Mouse (Mus musculus) heart, postnatal 0 days (tissue): ENCODE measurements around the gene Foxn3. TPM values are rescaled to one million over a fixed set of nuclear protein-coding genes. Genes with fewer than 3 reads are reported as not detected.

Experiments
- ATAC-seq: fragments of 200-750 bp; cut with Nextera tagmentation; 2 replicates; pipeline ENCODE4 v1.8.0; 2017; ENCODE audit warnings: low read depth, moderate number of reproducible peaks, moderate library complexity; ENCODE audit not compliant: insufficient read depth
- DNase-seq: peaks from one replicate; pipeline ENCODE4 v3.0.0-alpha.2; 2016; ENCODE audit warnings: low spot score
- H3K27ac ChIP-seq: fragments of 300-500 bp; sonication (generic); 2 replicates; pipeline ENCODE4 v1.5.1; 2014; ENCODE audit warnings: low read depth, mild to moderate bottlenecking
- H3K27me3 ChIP-seq: fragments of 300-500 bp; sonication (generic); 2 replicates; pipeline ENCODE4 v1.6.1; 2014; ENCODE audit warnings: low read length, mixed read lengths; ENCODE audit not compliant: control insufficient read depth, insufficient read depth
- H3K36me3 ChIP-seq: fragments of 300-500 bp; sonication (generic); replicated peaks from 2 replicates; pipeline ENCODE4 v1.6.1; 2014; ENCODE audit warnings: low read length, mixed read lengths; ENCODE audit not compliant: control insufficient read depth, insufficient read depth
- H3K4me1 ChIP-seq: fragments of 300-500 bp; sonication (generic); 2 replicates; pipeline ENCODE4 v1.6.1; 2014; ENCODE audit warnings: antibody characterized with exemption; ENCODE audit not compliant: control insufficient read depth, insufficient read depth
- H3K4me2 ChIP-seq: fragments of 300-500 bp; sonication (generic); 2 replicates; pipeline ENCODE4 v1.6.1; 2014; ENCODE audit warnings: low read depth, mild to moderate bottlenecking, low read length, moderate library complexity
- H3K4me3 ChIP-seq: fragments of 300-500 bp; sonication (generic); 2 replicates; pipeline ENCODE4 v1.5.1; 2014; ENCODE audit warnings: low read depth, low read length
- H3K9ac ChIP-seq: fragments of 300-500 bp; sonication (generic); replicated peaks from 2 replicates; pipeline ENCODE4 v1.6.1; 2014; ENCODE audit warnings: low read depth, low read length, mixed read lengths
- H3K9me3 ChIP-seq: fragments of 300-500 bp; sonication (generic); replicated peaks from 2 replicates; pipeline ENCODE4 v1.6.1; 2016; ENCODE audit warnings: low read length; ENCODE audit not compliant: control insufficient read depth
- CTCF ChIP-seq: IDR thresholded peaks from 2 replicates; pipeline ENCODE4 v1.5.1; 2016; ENCODE audit warnings: antibody characterized with exemption, control low read depth, low read depth
- EP300 ChIP-seq: IDR thresholded peaks from 2 replicates; pipeline ENCODE4 v1.6.1; 2016; ENCODE audit warnings: antibody characterized with exemption, low read depth
- WGBS: fragments of 180-500 bp; shearing (Covaris S2); extraction: QIAGEN DNeasy Blood & Tissue Kit; methylation state at CpG from one replicate; pipeline ENCODE4 v1.1.7; 2014; 5-methylcytosine and 5-hydroxymethylcytosine counted together
- polyA plus RNA-seq: library from polyadenylated mRNA; unstranded; fragments of >200 nt; fragmentation: Nextera tagmentation; extraction: Ambion mirVana; gene quantifications from 2 replicates; pipeline ENCODE4 v1.2.1, GENCODE M21; 2015
- total RNA-seq: library from RNA; depleted of rRNA; stranded (reverse); fragments of >200 nt; gene quantifications from 2 replicates; pipeline ENCODE4 v1.2.3, GENCODE M21; 2014; ENCODE audit warnings: low replicate concordance

Gene Foxn3
- total and polyA plus RNA-seq, 2 experiments from 2014 or later, result 31.4 to 55.3 TPM

DNA sequence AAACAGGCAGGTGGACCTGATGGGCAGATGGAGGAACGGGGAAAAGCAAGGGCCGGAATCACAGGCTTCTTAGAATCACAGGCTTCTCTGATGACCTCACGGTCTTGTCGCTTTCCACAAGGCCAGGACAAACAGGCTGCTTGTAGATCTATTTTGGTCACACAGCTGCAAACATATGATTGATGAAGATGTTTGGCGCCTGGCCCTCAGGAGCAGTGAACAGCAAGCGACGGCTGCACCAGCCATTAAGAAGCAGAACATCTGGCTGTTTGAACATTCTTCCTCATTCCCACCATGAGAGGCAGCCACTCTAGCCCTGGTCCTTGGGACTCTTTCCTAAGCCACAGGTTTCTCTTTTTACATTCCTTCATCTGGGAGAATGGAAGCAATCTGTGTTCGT lies 294.0 kb downstream of the Foxn3 start:
- no peaks in the 10 kb centered on the region for H3K36me3 ChIP-seq
- DNase-seq (peak; percentile 74), ATAC-seq (peak; percentile 66)
- H3K9me3 ChIP-seq, result no peaks in the 10 kb centered on the region
- no peak overlapping the region for H3K4me3 ChIP-seq
- peaks cover 34% of the 10 kb centered on the region for H3K4me1 ChIP-seq
- no peaks in the 10 kb centered on the region for H3K27me3 ChIP-seq
- 28% methylated on average over 8 of the region's 8 CpGs for WGBS
- peak overlapping the region; percentile 40; the same call in 1 of the 2 replicates for H3K27ac ChIP-seq
- H3K4me2 ChIP-seq, result 0 out of 2 replicates have a peak overlapping the region, but pooled peaks have one; percentile 2
- TF ChIP-seq CTCF (no peak), EP300 (0 out of 2 replicates have a peak, but pooled peaks have one; percentile 49)
- no peak overlapping the region; the same call in 1 of the 2 replicates for H3K9ac ChIP-seq

DNA sequence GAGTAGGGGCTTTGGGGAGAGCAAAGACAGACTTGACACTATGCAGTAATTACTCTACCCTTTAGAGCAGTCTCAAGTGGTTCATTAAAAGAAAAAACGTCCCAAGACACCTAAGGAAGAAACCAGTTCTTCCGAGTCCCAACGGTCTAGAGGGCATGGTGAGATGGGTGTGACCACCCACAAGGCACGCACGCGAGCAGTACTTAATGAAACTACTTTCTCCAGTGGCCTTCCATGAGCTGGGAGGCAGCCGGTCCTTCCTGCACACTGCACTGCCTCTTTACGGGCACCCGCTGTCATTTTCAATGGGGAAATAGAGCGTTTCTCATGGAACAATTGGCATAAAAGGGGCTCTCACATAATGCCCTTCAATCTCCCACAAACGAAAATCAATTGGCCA lies 294.4 kb downstream of the Foxn3 start:
- H3K36me3 ChIP-seq, result no peaks in the 10 kb centered on the region
- H3K9me3 ChIP-seq, result no peaks in the 10 kb centered on the region
- DNase-seq (no peak), ATAC-seq (no peak)
- no peaks in the 10 kb centered on the region for H3K27me3 ChIP-seq
- H3K4me1 ChIP-seq, result peaks cover 34% of the 10 kb centered on the region
- no peak overlapping the region for H3K4me3 ChIP-seq
- H3K4me2 ChIP-seq, result no peak overlapping the region
- WGBS, result 87% methylated on average over 11 of the region's 11 CpGs
- no peak overlapping the region; the same call in 1 of the 2 replicates for H3K9ac ChIP-seq
- 0 out of 2 replicates have a peak, but pooled peaks have one; percentile 3 for TF ChIP-seq EP300
- no peak for TF ChIP-seq CTCF
- H3K27ac ChIP-seq, result peak overlapping the region; percentile 40; the same call in 1 of the 2 replicates

DNA sequence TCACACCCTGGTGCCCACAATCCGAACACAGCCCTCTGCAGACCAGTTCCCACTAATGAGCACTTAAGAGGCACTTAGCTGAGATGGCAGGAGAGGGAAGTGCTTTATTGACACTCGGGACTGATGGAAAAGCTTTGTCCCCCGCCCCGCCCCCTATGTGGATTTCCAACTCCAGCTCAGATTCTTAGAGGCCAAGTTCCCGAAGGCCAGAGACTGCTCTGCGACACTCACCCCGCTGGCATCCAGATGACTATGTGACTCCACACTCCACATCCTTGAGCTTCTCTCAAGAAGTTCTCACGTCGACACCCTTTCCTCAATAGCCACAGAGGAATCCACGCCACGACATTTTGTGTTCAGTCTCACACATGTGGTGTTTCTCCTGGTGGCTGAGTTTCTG lies 295.6 kb downstream of the Foxn3 start:
- no peak for TF ChIP-seq EP300
- no peak for TF ChIP-seq CTCF
- WGBS, result 62% methylated on average over 11 of the region's 11 CpGs
- Histone ChIP-seq H3K9me3 (no peaks in the 10 kb centered on the region), H3K36me3 (no peaks in the 10 kb centered on the region), H3K27me3 (no peaks in the 10 kb centered on the region), H3K4me1 (peaks cover 34% of the 10 kb centered on the region), H3K27ac (no peak overlapping the region), H3K4me2 (no peak overlapping the region), H3K9ac (no peak overlapping the region), H3K4me3 (no peak overlapping the region)
- ATAC-seq, result no peak
- no peak for DNase-seq

GRCm38 (mm10) chr12:99266434-99266833 lies 296.9 kb downstream of the Foxn3 start:
- 56% methylated on average over 7 of the region's 7 CpGs for WGBS

GRCm38 (mm10) chr12:99265777-99266176 lies 297.6 kb downstream of the Foxn3 start:
- no peak for ATAC-seq
- TF ChIP-seq EP300 (no peak), CTCF (no peak)
- Histone ChIP-seq H3K4me3 (no peak overlapping the region), H3K4me2 (no peak overlapping the region), H3K36me3 (no peaks in the 10 kb centered on the region), H3K27ac (peak overlapping the region; percentile 6; the same call in 1 of the 2 replicates), H3K4me1 (peaks cover 41% of the 10 kb centered on the region), H3K27me3 (no peaks in the 10 kb centered on the region), H3K9me3 (no peaks in the 10 kb centered on the region), H3K9ac (no peak overlapping the region)
- WGBS, result 62% methylated on average over 6 of the region's 6 CpGs
- DNase-seq, result no peak

More at GRCm38 (mm10) chr12:99266434-99266833, 296.9 kb downstream of the Foxn3 start:
- Histone ChIP-seq H3K9me3 (no peaks in the 10 kb centered on the region), H3K4me2 (no peak overlapping the region), H3K4me3 (no peak overlapping the region), H3K27me3 (no peaks in the 10 kb centered on the region), H3K9ac (no peak overlapping the region), H3K4me1 (peaks cover 41% of the 10 kb centered on the region), H3K27ac (no peak overlapping the region), H3K36me3 (no peaks in the 10 kb centered on the region)
- no peak for ATAC-seq
- TF ChIP-seq CTCF (no peak), EP300 (no peak)
- no peak for DNase-seq

- H3K27me3 ChIP-seq, result no peaks in the 10 kb centered on the region
- H3K9me3 ChIP-seq, result no peaks in the 10 kb centered on the region
- DNase-seq (no peak), ATAC-seq (no peak)
- H3K27ac ChIP-seq, result no peak overlapping the region
- H3K9ac ChIP-seq, result no peak overlapping the region
- TF ChIP-seq CTCF (no peak), EP300 (no peak)
- H3K4me2 ChIP-seq, result no peak overlapping the region
- H3K36me3 ChIP-seq, result no peaks in the 10 kb centered on the region
- no peak overlapping the region for H3K4me3 ChIP-seq
- peaks cover 39% of the 10 kb centered on the region for H3K4me1 ChIP-seq
- 88% methylated on average over 7 of the region's 7 CpGs for WGBS
Measured at GRCm38 (mm10) chr12:99264386-99264785, 299.0 kb downstream of the Foxn3 start.
